Mouse (Mus musculus) midbrain, embryonic 12.5 days (tissue): ENCODE results near the gene Alox12. TPM values are rescaled to one million over a fixed set of nuclear protein-coding genes. Genes with fewer than 3 reads are reported as not detected.

Source experiments
- ATAC-seq: fragments of 200-750 bp; cut with Nextera tagmentation; 2 replicates; pipeline ENCODE4 v1.8.0; 2017; ENCODE audit warnings: low read depth, moderate TSS enrichment, moderate library complexity; ENCODE audit not compliant: low FRiP score
- H3K27ac ChIP-seq: fragments of 300-500 bp; sonication (generic); replicated peaks from 2 replicates; pipeline ENCODE4 v1.5.1; 2016; ENCODE audit warnings: mild to moderate bottlenecking
- H3K27me3 ChIP-seq: fragments of 300-500 bp; sonication (generic); 2 replicates; pipeline ENCODE4 v1.6.1; 2016; ENCODE audit warnings: mild to moderate bottlenecking
- H3K36me3 ChIP-seq: fragments of 300-500 bp; sonication (generic); 2 replicates; pipeline ENCODE4 v1.6.1; 2016
- H3K4me1 ChIP-seq: fragments of 300-500 bp; sonication (generic); 2 replicates; pipeline ENCODE4 v1.6.1; 2016
- H3K4me2 ChIP-seq: fragments of 300-500 bp; sonication (generic); replicated peaks from 2 replicates; pipeline ENCODE4 v1.6.1; 2016; ENCODE audit warnings: mild to moderate bottlenecking, moderate library complexity
- H3K4me3 ChIP-seq: fragments of 300-500 bp; sonication (generic); 2 replicates; pipeline ENCODE4 v1.5.1; 2016; ENCODE audit warnings: mild to moderate bottlenecking
- H3K9ac ChIP-seq: fragments of 300-500 bp; sonication (generic); replicated peaks from 2 replicates; pipeline ENCODE4 v1.6.1; 2016; ENCODE audit warnings: mild to moderate bottlenecking, moderate library complexity
- H3K9me3 ChIP-seq: fragments of 300-500 bp; sonication (generic); 2 replicates; pipeline ENCODE4 v1.6.1; 2016; ENCODE audit warnings: mild to moderate bottlenecking
- WGBS: fragments of 180-500 bp; shearing (Covaris S2); methylation state at CpG from one replicate; pipeline ENCODE4 v1.1.7; 2016; 5-methylcytosine and 5-hydroxymethylcytosine counted together
- polyA plus RNA-seq: library from polyadenylated mRNA; unstranded; fragments of >200 nt; fragmentation: Nextera tagmentation; extraction: Ambion mirVana; gene quantifications from 2 replicates; pipeline ENCODE4 v1.2.1, GENCODE M21; 2016

The Alox12 gene
- polyA plus RNA-seq, 1 experiment from 2014 or later: 1.8 TPM

DNA sequence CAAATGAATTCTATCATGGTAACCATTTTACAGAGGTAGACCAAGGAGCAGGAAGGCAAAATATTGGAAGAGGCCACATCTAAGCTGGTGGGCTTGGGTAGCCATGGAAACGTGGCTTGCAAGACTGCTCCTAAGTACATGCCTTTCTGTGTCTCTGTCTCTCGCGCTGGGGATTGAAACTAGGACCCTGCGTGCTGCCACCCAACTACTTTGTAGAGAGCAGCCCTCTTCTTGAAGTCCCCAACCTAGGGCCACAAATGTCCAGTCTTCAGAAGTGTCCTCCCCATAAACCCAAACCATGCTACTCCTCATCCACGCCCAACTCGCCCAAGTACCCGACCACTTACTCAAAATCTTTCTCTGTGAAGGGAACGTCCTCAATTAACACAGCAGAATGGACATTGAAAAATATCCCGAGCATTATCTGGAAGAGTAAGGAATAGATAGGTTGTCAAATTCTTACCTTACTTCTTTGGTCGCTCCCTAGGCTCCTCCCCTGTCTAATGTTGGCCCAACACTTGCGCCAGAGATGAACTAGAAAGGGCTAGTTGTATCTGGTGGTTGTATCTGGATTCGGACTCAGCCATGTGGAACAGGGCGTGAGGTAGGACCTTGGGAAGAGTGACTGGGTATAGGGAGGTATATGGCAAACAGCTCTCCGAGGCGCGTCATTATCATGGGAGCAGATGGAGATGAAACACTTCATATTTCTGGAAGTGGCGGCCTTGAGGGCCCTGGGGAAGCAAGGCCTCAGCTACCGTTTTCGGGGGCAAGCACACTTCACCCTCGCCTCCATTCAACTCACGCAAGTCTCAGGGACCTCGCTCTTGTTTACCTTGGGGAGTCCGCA, 16.3 kb downstream of the Alox12 start:
- H3K9ac ChIP-seq: peak overlapping the region; percentile 86
- H3K4me2 ChIP-seq: peak overlapping the region; percentile 98
- H3K4me1 ChIP-seq: peaks cover 32% of the 10 kb centered on the region
- no peak for ATAC-seq
- WGBS: 11% methylated on average over 23 of the region's 23 CpGs
- H3K9me3 ChIP-seq: no peaks in the 10 kb centered on the region
- H3K27ac ChIP-seq: peak overlapping the region; percentile 92
- no peaks in the 10 kb centered on the region for H3K27me3 ChIP-seq
- peaks cover 17% of the 10 kb centered on the region for H3K36me3 ChIP-seq
- H3K4me3 ChIP-seq: peak overlapping the region; percentile 87

DNA sequence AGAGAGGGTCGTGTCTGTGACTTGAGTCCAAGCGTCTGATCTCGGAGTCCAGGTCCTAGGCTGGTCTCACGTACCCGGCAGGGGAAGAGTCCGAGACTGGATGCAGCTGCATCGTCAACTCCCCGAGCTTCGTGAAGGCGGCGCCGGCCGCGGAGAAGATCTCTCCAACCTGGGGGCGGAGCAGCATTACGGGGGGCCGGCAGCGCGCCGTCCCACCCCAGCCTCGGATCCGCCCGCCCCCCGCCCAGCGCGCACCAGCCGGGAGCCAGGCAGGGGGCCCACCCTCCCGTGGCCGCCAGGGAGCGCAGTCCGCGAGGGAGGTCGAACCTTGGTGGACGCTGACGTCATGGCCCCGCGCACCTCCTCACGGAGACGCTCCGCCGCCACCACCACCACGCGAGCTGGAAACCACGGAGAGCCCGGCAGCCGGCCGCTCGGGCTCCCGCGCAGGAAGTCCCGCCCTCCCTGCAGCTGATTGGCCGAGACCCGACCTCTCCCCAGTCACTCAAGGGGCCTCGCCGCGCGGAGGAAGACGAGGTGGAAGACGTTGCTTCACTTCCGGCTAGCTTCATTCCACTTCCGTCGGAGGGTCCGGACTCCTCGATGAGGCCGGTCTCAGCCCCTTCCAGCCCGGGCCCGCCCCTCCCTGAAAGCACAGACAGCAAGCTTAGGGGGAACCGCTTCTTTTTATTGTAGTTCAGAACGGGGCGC, 17.5 kb downstream of the Alox12 start, which contains the start of gene 0610010K14Rik:
TSS of gene 0610010K14Rik (minus strand) at position 458 of the 711 bp plus-strand sequence.
- H3K36me3 ChIP-seq: peaks cover 17% of the 10 kb centered on the region
- H3K9me3 ChIP-seq: no peaks in the 10 kb centered on the region
- peaks cover 39% of the 10 kb centered on the region for H3K4me1 ChIP-seq
- peak; percentile 93 for ATAC-seq
- WGBS: under 1% methylated on average over 70 of the region's 70 CpGs
- H3K4me3 ChIP-seq: peak within 1 kb of the TSS; percentile 87
- peak within 1 kb of the TSS; percentile 98 for H3K4me2 ChIP-seq
- peak within 1 kb of the TSS; percentile 86 for H3K9ac ChIP-seq
- H3K27ac ChIP-seq: peak within 1 kb of the TSS; percentile 92
- no peaks in the 10 kb centered on the region for H3K27me3 ChIP-seq

DNA sequence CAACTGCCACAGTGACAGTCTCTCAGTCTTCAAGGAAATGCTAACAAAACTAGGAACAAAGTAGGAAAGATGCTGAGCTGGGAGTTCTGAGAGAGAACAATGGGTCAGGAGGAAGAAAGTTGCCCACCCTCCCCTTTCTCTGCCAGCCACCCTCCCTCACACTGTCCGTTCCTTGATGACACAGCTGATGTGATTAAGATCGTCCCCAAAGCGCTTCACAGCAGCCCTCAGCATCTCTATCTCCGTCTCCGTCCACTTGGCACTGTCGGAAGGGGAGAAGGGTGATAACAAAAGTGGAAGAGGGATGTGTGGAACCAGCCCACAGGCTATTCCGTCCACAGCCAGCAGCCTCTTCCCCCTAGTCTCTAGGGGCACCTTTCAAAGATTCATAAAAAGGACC, 18.4 kb downstream of the Alox12 start:
- no peak for ATAC-seq
- H3K36me3 ChIP-seq: peaks cover 17% of the 10 kb centered on the region
- H3K27me3 ChIP-seq: no peaks in the 10 kb centered on the region
- H3K9me3 ChIP-seq: no peaks in the 10 kb centered on the region
- H3K4me2 ChIP-seq: peak overlapping the region; percentile 98
- 28% methylated on average over 7 of the region's 7 CpGs for WGBS
- H3K27ac ChIP-seq: peak overlapping the region; percentile 92
- H3K4me1 ChIP-seq: peaks cover 42% of the 10 kb centered on the region
- peak overlapping the region; percentile 86 for H3K9ac ChIP-seq
- H3K4me3 ChIP-seq: peak overlapping the region; percentile 87

- Histone ChIP-seq H3K27me3 (peaks cover 12% of the 10 kb centered on the region), H3K4me2 (no peak overlapping the region), H3K27ac (no peak overlapping the region), H3K36me3 (peaks cover 17% of the 10 kb centered on the region), H3K9me3 (no peaks in the 10 kb centered on the region), H3K9ac (no peak overlapping the region), H3K4me3 (no peak overlapping the region), H3K4me1 (peaks cover 42% of the 10 kb centered on the region)
- whole genome bisulfite sequencing: 91% methylated on average over 12 of the region's 12 CpGs
- ATAC-seq: no peak
Measured at GRCm38 (mm10) chr11:70235254-70235900, 19.8 kb downstream of the Alox12 start.

GRCm38 (mm10) chr11:70234497-70234896, 20.7 kb downstream of the Alox12 start:
- WGBS: 89% methylated on average over 6 of the region's 8 CpGs
- ATAC-seq: no peak
- Histone ChIP-seq H3K9ac (0 out of 2 replicates have a peak overlapping the region, but pooled peaks have one; percentile 6), H3K27me3 (peaks cover 20% of the 10 kb centered on the region), H3K36me3 (peaks cover 17% of the 10 kb centered on the region), H3K9me3 (no peaks in the 10 kb centered on the region), H3K4me3 (no peak overlapping the region), H3K4me2 (no peak overlapping the region), H3K4me1 (peaks cover 40% of the 10 kb centered on the region), H3K27ac (no peak overlapping the region)

DNA sequence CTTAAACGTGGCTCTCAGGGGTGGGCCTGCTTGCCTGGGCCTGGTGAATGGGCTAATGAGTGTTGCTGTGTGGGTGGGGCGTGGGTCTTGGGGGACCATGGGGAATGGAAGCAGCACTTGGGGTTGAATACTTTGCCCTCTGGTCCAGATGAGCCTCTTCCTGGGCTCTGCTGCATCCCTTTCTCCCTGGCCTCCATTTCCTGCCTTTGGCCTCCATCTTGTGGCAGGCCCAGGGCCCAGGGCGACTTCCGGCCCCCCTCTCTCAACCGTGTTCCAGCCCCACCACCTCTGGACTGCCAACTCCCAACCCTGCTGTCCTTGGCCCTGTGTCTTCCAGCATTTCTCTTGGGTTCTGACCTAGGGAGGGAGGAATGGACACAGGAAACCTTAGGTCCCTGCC, 21.1 kb downstream of the Alox12 start:
- H3K9ac ChIP-seq: no peak overlapping the region
- H3K9me3 ChIP-seq: no peaks in the 10 kb centered on the region
- H3K4me1 ChIP-seq: peaks cover 41% of the 10 kb centered on the region
- H3K27me3 ChIP-seq: peaks cover 25% of the 10 kb centered on the region
- H3K36me3 ChIP-seq: peaks cover 17% of the 10 kb centered on the region
- 64% methylated on average over 5 of the region's 5 CpGs for WGBS
- H3K4me2 ChIP-seq: no peak overlapping the region
- no peak for ATAC-seq
- no peak overlapping the region for H3K27ac ChIP-seq
- H3K4me3 ChIP-seq: no peak overlapping the region

- peak overlapping the region; percentile 62 for H3K9ac ChIP-seq
- H3K27me3 ChIP-seq: peaks cover 35% of the 10 kb centered on the region
- H3K4me3 ChIP-seq: peak overlapping the region; percentile 37; the same call in 1 of the 2 replicates
- H3K9me3 ChIP-seq: no peaks in the 10 kb centered on the region
- ATAC-seq: no peak
- H3K36me3 ChIP-seq: peaks cover 17% of the 10 kb centered on the region
- 40% methylated on average over 8 of the region's 8 CpGs for WGBS
- H3K27ac ChIP-seq: no peak overlapping the region
- H3K4me2 ChIP-seq: peak overlapping the region; percentile 59
- peaks cover 38% of the 10 kb centered on the region for H3K4me1 ChIP-seq
Measured at GRCm38 (mm10) chr11:70233016-70233415, 22.1 kb downstream of the Alox12 start.

DNA sequence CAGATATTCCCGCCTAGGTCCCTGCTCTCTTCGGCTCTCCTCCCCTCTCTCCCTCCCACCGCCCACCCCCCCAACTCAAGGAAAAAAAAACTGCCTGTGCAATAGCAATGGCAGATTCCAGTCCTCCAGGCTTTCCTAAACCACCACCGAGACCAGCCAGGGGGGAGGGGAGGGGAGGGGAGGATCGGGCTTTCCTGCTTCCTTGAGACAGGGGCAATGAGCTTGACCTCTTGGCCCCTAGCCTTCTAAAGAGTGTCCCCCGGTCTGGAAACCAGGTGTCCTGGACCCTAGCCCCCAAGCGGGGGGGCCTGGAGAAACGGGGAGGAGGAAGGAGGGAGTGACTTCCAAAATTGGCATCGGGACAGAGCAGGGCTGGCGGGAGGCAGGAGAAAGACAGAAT, 22.6 kb downstream of the Alox12 start:
- Histone ChIP-seq H3K4me1 (peaks cover 38% of the 10 kb centered on the region), H3K4me2 (peak overlapping the region; percentile 59), H3K9me3 (no peaks in the 10 kb centered on the region), H3K27ac (no peak overlapping the region), H3K9ac (peak overlapping the region; percentile 62), H3K27me3 (peaks cover 40% of the 10 kb centered on the region), H3K4me3 (peak overlapping the region; percentile 37), H3K36me3 (peaks cover 17% of the 10 kb centered on the region)
- 11% methylated on average over 7 of the region's 10 CpGs for WGBS
- ATAC-seq: no peak

DNA sequence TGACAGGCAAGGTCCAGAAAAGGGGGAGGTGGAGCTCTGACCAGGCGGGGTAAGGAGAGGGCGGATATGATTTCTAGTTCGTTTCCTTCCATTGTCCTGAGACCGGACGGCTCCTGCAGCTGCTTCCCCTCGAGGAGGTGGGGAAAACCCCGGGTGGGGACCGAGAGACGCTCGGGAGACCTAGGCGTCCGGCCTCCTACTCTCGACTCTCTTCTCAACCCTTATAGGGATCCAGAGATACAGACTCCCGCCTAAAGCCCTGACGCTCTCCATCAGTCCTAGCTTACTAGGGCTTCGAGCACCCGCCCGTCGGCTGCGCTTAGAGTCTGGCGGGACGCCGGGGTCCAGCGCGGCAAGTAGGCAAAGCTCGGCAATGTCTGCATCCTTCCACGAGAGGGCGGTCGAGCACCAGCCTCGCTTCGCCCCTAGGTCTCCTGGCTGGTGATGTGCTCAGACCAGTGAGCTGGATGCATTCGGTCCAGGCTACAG, 24.9 kb downstream of the Alox12 start:
- Histone ChIP-seq H3K9me3 (no peaks in the 10 kb centered on the region), H3K4me3 (peak overlapping the region; percentile 25), H3K36me3 (peaks cover 10% of the 10 kb centered on the region), H3K27ac (0 out of 2 replicates have a peak overlapping the region, but pooled peaks have one; percentile 25), H3K27me3 (peaks cover 62% of the 10 kb centered on the region), H3K4me2 (peak overlapping the region; percentile 44), H3K9ac (no peak overlapping the region), H3K4me1 (peaks cover 38% of the 10 kb centered on the region)
- 1% methylated on average over 32 of the region's 32 CpGs for WGBS
- ATAC-seq: peak; percentile 59

GRCm38 (mm10) chr11:70229260-70230010, 25.7 kb downstream of the Alox12 start, which contains the start of gene Bcl6b:
Gene Bcl6b (minus strand): TSS chr11:70229798.
- H3K4me3 ChIP-seq: peak within 1 kb of the TSS; percentile 25
- no peaks in the 10 kb centered on the region for H3K9me3 ChIP-seq
- H3K9ac ChIP-seq: no peak within 1 kb of the TSS; the same call in 1 of the 2 replicates
- peak within 1 kb of the TSS; percentile 44 for H3K4me2 ChIP-seq
- peaks cover 1% of the 10 kb centered on the region; the same call in 1 of the 2 replicates for H3K36me3 ChIP-seq
- peaks cover 71% of the 10 kb centered on the region for H3K27me3 ChIP-seq
- no peak for ATAC-seq
- H3K4me1 ChIP-seq: peaks cover 38% of the 10 kb centered on the region
- H3K27ac ChIP-seq: 0 out of 2 replicates have a peak within 1 kb of the TSS, but pooled peaks have one; percentile 25
- 2% methylated on average over 39 of the region's 39 CpGs for WGBS

DNA sequence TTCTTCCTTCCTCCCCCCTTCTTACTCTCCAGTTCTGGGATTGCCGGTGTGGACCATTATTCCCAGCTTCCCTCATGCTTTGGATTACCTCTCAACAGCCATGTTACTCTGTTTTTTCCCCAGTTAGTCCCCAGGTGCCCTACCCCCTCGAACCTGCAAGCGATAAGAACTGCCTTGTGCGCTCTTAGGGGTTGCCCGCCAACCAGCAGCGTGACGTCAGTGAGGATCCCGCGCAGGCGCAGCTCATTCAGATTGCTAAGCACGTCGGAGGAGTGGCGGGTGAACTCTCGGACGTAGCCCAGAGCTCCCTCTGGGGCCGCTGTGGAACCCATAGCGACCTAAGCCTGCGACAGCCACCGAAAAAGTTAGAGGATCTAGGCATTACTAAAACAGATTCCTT, 26.3 kb downstream of the Alox12 start:
- Histone ChIP-seq H3K9ac (no peak overlapping the region; the same call in 1 of the 2 replicates), H3K9me3 (no peaks in the 10 kb centered on the region), H3K4me3 (peak overlapping the region; percentile 25), H3K36me3 (no peaks in the 10 kb centered on the region), H3K4me2 (peak overlapping the region; percentile 44), H3K27me3 (peaks cover 77% of the 10 kb centered on the region), H3K27ac (no peak overlapping the region), H3K4me1 (peaks cover 38% of the 10 kb centered on the region)
- WGBS: under 1% methylated on average over 19 of the region's 19 CpGs
- peak; percentile 61; the same call in 1 of the 2 replicates for ATAC-seq
